Mouse (Mus musculus) forebrain, embryonic 11.5 days (tissue): Measurements from ENCODE around the gene Sugp1. TPM values are rescaled to one million over a fixed set of nuclear protein-coding genes. Genes with fewer than 3 reads are reported as not detected.
"Not testable (repeated sequence)": the region's sequence is repeated elsewhere in the genome, so short reads cannot be mapped to it uniquely, and the experiment has no call there.

Experiments used
- ATAC-seq: fragments of 200-750 bp; cut with Nextera tagmentation; replicated peaks from 2 replicates; pipeline ENCODE4 v1.8.0; 2017; ENCODE audit warnings: moderate TSS enrichment; ENCODE audit not compliant: low FRiP score
- DNase-seq: peaks from one replicate; pipeline ENCODE4 v3.0.0-alpha.2; 2017; ENCODE audit warnings: low spot score
- H3K27ac ChIP-seq: fragments of 300-500 bp; sonication (generic); 2 replicates; pipeline ENCODE4 v1.5.1; 2014; ENCODE audit warnings: low read depth, low read length
- H3K27me3 ChIP-seq: fragments of 300-500 bp; sonication (generic); 2 replicates; pipeline ENCODE4 v1.6.1; 2014; ENCODE audit warnings: mild to moderate bottlenecking, low read length, mixed read lengths; ENCODE audit not compliant: control insufficient read depth, insufficient read depth
- H3K36me3 ChIP-seq: fragments of 300-500 bp; sonication (generic); 2 replicates; pipeline ENCODE4 v1.6.1; 2014; ENCODE audit warnings: mild to moderate bottlenecking, low read length, moderate library complexity, mixed read lengths; ENCODE audit not compliant: control insufficient read depth, insufficient read depth
- H3K4me1 ChIP-seq: fragments of 300-500 bp; sonication (generic); replicated peaks from 2 replicates; pipeline ENCODE4 v1.6.1; 2014; ENCODE audit warnings: low read length, mixed read lengths; ENCODE audit not compliant: control insufficient read depth, insufficient read depth
- H3K4me2 ChIP-seq: fragments of 300-500 bp; sonication (generic); 2 replicates; pipeline ENCODE4 v1.6.1; 2014; ENCODE audit warnings: low read depth, mild to moderate bottlenecking, low read length, moderate library complexity, mixed read lengths; ENCODE audit not compliant: severe bottlenecking
- H3K4me3 ChIP-seq: fragments of 300-500 bp; sonication (generic); 2 replicates; pipeline ENCODE4 v1.5.1; 2014; ENCODE audit warnings: low read depth, low read length
- H3K9ac ChIP-seq: fragments of 300-500 bp; sonication (generic); 2 replicates; pipeline ENCODE4 v1.6.1; 2014; ENCODE audit warnings: low read length
- H3K9me3 ChIP-seq: fragments of 300-500 bp; sonication (generic); 2 replicates; pipeline ENCODE4 v1.6.1; 2016; ENCODE audit warnings: low read length, mixed read lengths; ENCODE audit not compliant: control insufficient read depth
- WGBS: fragments of 180-500 bp; shearing (Covaris S2); extraction: QIAGEN DNeasy Blood & Tissue Kit; methylation state at CpG from one replicate; pipeline ENCODE4 v1.1.7; 2014; 5-methylcytosine and 5-hydroxymethylcytosine counted together
- polyA plus RNA-seq: library from polyadenylated mRNA; unstranded; fragments of >200 nt; fragmentation: Nextera tagmentation; extraction: Ambion mirVana; gene quantifications from 2 replicates; pipeline ENCODE4 v1.2.1, GENCODE M21; 2014

The Sugp1 gene
- polyA plus RNA-seq, 1 experiment from 2014 or later = 44.6 TPM

GRCm38 (mm10) chr8:70001176-70001891 is 41.3 kb upstream of the Sugp1 start:
- 0 out of 2 replicates have a peak, but pooled peaks cover 2% of the 10 kb centered on the region for H3K4me1 ChIP-seq
- 0 out of 2 replicates have a peak overlapping the region, but pooled peaks have one; percentile 23 for H3K9ac ChIP-seq
- H3K9me3 ChIP-seq = no peaks in the 10 kb centered on the region
- ATAC-seq (0 out of 2 replicates have a peak, but pooled peaks have one; percentile 51), DNase-seq (peak; percentile 65)
- H3K27me3 ChIP-seq = no peaks in the 10 kb centered on the region
- H3K27ac ChIP-seq = no peak overlapping the region
- H3K4me2 ChIP-seq = peak overlapping the region; percentile 24; the same call in 1 of the 2 replicates
- WGBS = 5% methylated on average over 16 of the region's 16 CpGs
- no peak overlapping the region for H3K4me3 ChIP-seq
- no peaks in the 10 kb centered on the region for H3K36me3 ChIP-seq

- not testable (repeated sequence) for ATAC-seq, H3K9me3 ChIP-seq, H3K27ac ChIP-seq, H3K4me1 ChIP-seq, H3K27me3 ChIP-seq, H3K36me3 ChIP-seq, H3K4me3 ChIP-seq, DNase-seq, H3K9ac ChIP-seq
- peak overlapping the region; percentile 24; the same call in 1 of the 2 replicates for H3K4me2 ChIP-seq
- WGBS = 44% methylated on average over 7 of the region's 7 CpGs
These were observed 40.8 kb upstream of the Sugp1 start for GRCm38 (mm10) chr8:70001892-70002191.

- Histone ChIP-seq H3K4me2 (no peak overlapping the region), H3K9me3 (no peaks in the 10 kb centered on the region), H3K36me3 (no peaks in the 10 kb centered on the region), H3K27ac (no peak overlapping the region), H3K27me3 (no peaks in the 10 kb centered on the region), H3K4me3 (no peak overlapping the region), H3K9ac (no peak overlapping the region), H3K4me1 (0 out of 2 replicates have a peak, but pooled peaks cover 2% of the 10 kb centered on the region)
- ATAC-seq = no peak
- DNase-seq = no peak
- WGBS = 55% methylated on average over 4 of the region's 4 CpGs
These were observed 39.4 kb upstream of the Sugp1 start for GRCm38 (mm10) chr8:70003204-70003657.

- Histone ChIP-seq H3K4me2 (no peak overlapping the region), H3K27me3 (no peaks in the 10 kb centered on the region), H3K27ac (no peak overlapping the region), H3K36me3 (no peaks in the 10 kb centered on the region), H3K4me3 (no peak overlapping the region), H3K4me1 (0 out of 2 replicates have a peak, but pooled peaks cover 2% of the 10 kb centered on the region), H3K9ac (no peak overlapping the region), H3K9me3 (no peaks in the 10 kb centered on the region)
- DNase-seq (no peak), ATAC-seq (no peak)
These were observed 38.3 kb upstream of the Sugp1 start for GRCm38 (mm10) chr8:70004345-70004744.

GRCm38 (mm10) chr8:70005178-70005577 is 37.4 kb upstream of the Sugp1 start:
- Histone ChIP-seq H3K9me3 (no peaks in the 10 kb centered on the region), H3K4me1 (0 out of 2 replicates have a peak, but pooled peaks cover 2% of the 10 kb centered on the region), H3K36me3 (no peaks in the 10 kb centered on the region), H3K27me3 (no peaks in the 10 kb centered on the region), H3K4me2 (no peak overlapping the region), H3K27ac (no peak overlapping the region), H3K9ac (no peak overlapping the region), H3K4me3 (no peak overlapping the region)
- no peak for DNase-seq
- WGBS = 48% methylated on average over 2 of the region's 2 CpGs
- no peak for ATAC-seq

- H3K4me3 ChIP-seq, H3K36me3 ChIP-seq, ATAC-seq, H3K4me1 ChIP-seq, H3K27ac ChIP-seq, DNase-seq, H3K9me3 ChIP-seq, H3K27me3 ChIP-seq, H3K4me2 ChIP-seq, H3K9ac ChIP-seq: not testable (repeated sequence)
- WGBS = 91% methylated on average over 14 of the region's 14 CpGs
These were observed 31.8 kb upstream of the Sugp1 start for GRCm38 (mm10) chr8:70010796-70011195.

GRCm38 (mm10) chr8:70012350-70012749 is 30.3 kb upstream of the Sugp1 start:
- H3K27ac ChIP-seq = no peak overlapping the region
- H3K4me1 ChIP-seq = no peaks in the 10 kb centered on the region
- no peak overlapping the region for H3K4me3 ChIP-seq
- DNase-seq (no peak), ATAC-seq (no peak)
- no peak overlapping the region for H3K4me2 ChIP-seq
- H3K27me3 ChIP-seq = no peaks in the 10 kb centered on the region
- peaks cover 5% of the 10 kb centered on the region; the same call in 1 of the 2 replicates for H3K36me3 ChIP-seq
- no peak overlapping the region for H3K9ac ChIP-seq
- no peaks in the 10 kb centered on the region for H3K9me3 ChIP-seq
- 75% methylated on average over 3 of the region's 3 CpGs for WGBS

- H3K36me3 ChIP-seq = peaks cover 5% of the 10 kb centered on the region; the same call in 1 of the 2 replicates
- no peak for DNase-seq
- no peaks in the 10 kb centered on the region for H3K27me3 ChIP-seq
- H3K4me3 ChIP-seq = no peak overlapping the region
- H3K9me3 ChIP-seq = no peaks in the 10 kb centered on the region
- no peak overlapping the region for H3K27ac ChIP-seq
- H3K4me2 ChIP-seq = no peak overlapping the region
- no peak for ATAC-seq
- 97% methylated on average over 1 of the region's 1 CpGs for WGBS
- no peaks in the 10 kb centered on the region for H3K4me1 ChIP-seq
- no peak overlapping the region for H3K9ac ChIP-seq
These were observed 29.9 kb upstream of the Sugp1 start for GRCm38 (mm10) chr8:70012763-70013162.

- H3K4me1 ChIP-seq = no peaks in the 10 kb centered on the region
- no peak overlapping the region for H3K27ac ChIP-seq
- no peak for DNase-seq
- H3K9me3 ChIP-seq = no peaks in the 10 kb centered on the region
- H3K4me3 ChIP-seq = no peak overlapping the region
- 83% methylated on average over 1 of the region's 1 CpGs for WGBS
- H3K36me3 ChIP-seq = peaks cover 10% of the 10 kb centered on the region; the same call in 1 of the 2 replicates
- H3K9ac ChIP-seq = no peak overlapping the region
- no peak for ATAC-seq
- H3K4me2 ChIP-seq = no peak overlapping the region
- no peaks in the 10 kb centered on the region for H3K27me3 ChIP-seq
These were observed 27.6 kb upstream of the Sugp1 start for GRCm38 (mm10) chr8:70015017-70015416.
